Mouse (Mus musculus) limb, embryonic 10.5 days (tissue): ENCODE results near the gene Fgfr2. TPM values are rescaled to one million over a fixed set of nuclear protein-coding genes. Genes with fewer than 3 reads are reported as not detected.

Experiments
- DNase-seq: peaks from one replicate; pipeline ENCODE4 v3.0.0-alpha.2; 2017; ENCODE audit warnings: low spot score
- H3K27ac ChIP-seq: fragments of 300-500 bp; sonication (generic); 2 replicates; pipeline ENCODE4 v1.5.1; 2016; ENCODE audit warnings: mild to moderate bottlenecking
- H3K27me3 ChIP-seq: fragments of 300-500 bp; sonication (generic); 2 replicates; pipeline ENCODE4 v1.6.1; 2016; ENCODE audit warnings: low read depth, mild to moderate bottlenecking; ENCODE audit not compliant: poor library complexity, severe bottlenecking
- H3K36me3 ChIP-seq: fragments of 300-500 bp; sonication (generic); 2 replicates; pipeline ENCODE4 v1.6.1; 2016; ENCODE audit warnings: mild to moderate bottlenecking, moderate library complexity
- H3K4me1 ChIP-seq: fragments of 300-500 bp; sonication (generic); 2 replicates; pipeline ENCODE4 v1.6.1; 2016
- H3K4me3 ChIP-seq: fragments of 300-500 bp; sonication (generic); 2 replicates; pipeline ENCODE4 v1.5.1; 2016; ENCODE audit warnings: mild to moderate bottlenecking, moderate library complexity
- H3K9me3 ChIP-seq: fragments of 300-500 bp; sonication (generic); replicated peaks from 2 replicates; pipeline ENCODE4 v1.6.1; 2016; ENCODE audit warnings: mild to moderate bottlenecking
- WGBS: fragments of 180-500 bp; shearing (Covaris S2); methylation state at CpG from one replicate; pipeline ENCODE4 v1.1.7; 2016; 5-methylcytosine and 5-hydroxymethylcytosine counted together
- polyA plus RNA-seq: library from polyadenylated mRNA; unstranded; fragments of >200 nt; fragmentation: Nextera tagmentation; extraction: Ambion mirVana; gene quantifications from 2 replicates; pipeline ENCODE4 v1.2.1, GENCODE M21; 2016

Fgfr2 gene
- polyA plus RNA-seq, 1 experiment from 2014 or later: 64.4 TPM

GRCm38 (mm10) chr7:130898373-130898772 is 2224.8 kb downstream of the Fgfr2 start:
- no peak for DNase-seq
- 89% methylated on average over 4 of the region's 4 CpGs for WGBS
- H3K27me3 ChIP-seq: no peaks in the 10 kb centered on the region
- 0 out of 2 replicates have a peak, but pooled peaks cover 9% of the 10 kb centered on the region for H3K36me3 ChIP-seq
- no peak overlapping the region for H3K27ac ChIP-seq
- H3K4me1 ChIP-seq: no peaks in the 10 kb centered on the region
- H3K4me3 ChIP-seq: no peak overlapping the region
- no peaks in the 10 kb centered on the region for H3K9me3 ChIP-seq

GRCm38 (mm10) chr7:130897201-130897600 is 2225.9 kb downstream of the Fgfr2 start:
- no peak overlapping the region for H3K4me3 ChIP-seq
- no peak for DNase-seq
- H3K4me1 ChIP-seq: no peaks in the 10 kb centered on the region
- 96% methylated on average over 10 of the region's 10 CpGs for WGBS
- H3K27me3 ChIP-seq: no peaks in the 10 kb centered on the region
- 0 out of 2 replicates have a peak, but pooled peaks cover 11% of the 10 kb centered on the region for H3K36me3 ChIP-seq
- no peak overlapping the region for H3K27ac ChIP-seq
- H3K9me3 ChIP-seq: no peaks in the 10 kb centered on the region

GRCm38 (mm10) chr7:130896064-130896463 is 2227.1 kb downstream of the Fgfr2 start:
- no peak overlapping the region for H3K4me3 ChIP-seq
- WGBS: 91% methylated on average over 3 of the region's 3 CpGs
- H3K36me3 ChIP-seq: 0 out of 2 replicates have a peak, but pooled peaks cover 11% of the 10 kb centered on the region
- no peak for DNase-seq
- H3K27me3 ChIP-seq: no peaks in the 10 kb centered on the region
- no peaks in the 10 kb centered on the region for H3K9me3 ChIP-seq
- no peak overlapping the region for H3K27ac ChIP-seq
- peaks cover 1% of the 10 kb centered on the region; the same call in 1 of the 2 replicates for H3K4me1 ChIP-seq

- Histone ChIP-seq H3K4me3 (no peak overlapping the region), H3K9me3 (no peaks in the 10 kb centered on the region), H3K27me3 (no peaks in the 10 kb centered on the region), H3K4me1 (peaks cover 5% of the 10 kb centered on the region; the same call in 1 of the 2 replicates), H3K27ac (no peak overlapping the region), H3K36me3 (0 out of 2 replicates have a peak, but pooled peaks cover 10% of the 10 kb centered on the region)
- DNase-seq: no peak
- 90% methylated on average over 2 of the region's 2 CpGs for WGBS
Observed at GRCm38 (mm10) chr7:130895618-130895945, 2227.6 kb downstream of the Fgfr2 start.

- H3K27ac ChIP-seq: no peak overlapping the region
- DNase-seq: no peak
- no peak overlapping the region for H3K4me3 ChIP-seq
- WGBS: 90% methylated on average over 9 of the region's 9 CpGs
- H3K36me3 ChIP-seq: 0 out of 2 replicates have a peak, but pooled peaks cover 9% of the 10 kb centered on the region
- H3K9me3 ChIP-seq: no peaks in the 10 kb centered on the region
- no peaks in the 10 kb centered on the region for H3K27me3 ChIP-seq
- H3K4me1 ChIP-seq: peaks cover 5% of the 10 kb centered on the region; the same call in 1 of the 2 replicates
Observed at GRCm38 (mm10) chr7:130894931-130895617, 2228.1 kb downstream of the Fgfr2 start.

- Histone ChIP-seq H3K36me3 (0 out of 2 replicates have a peak, but pooled peaks cover 3% of the 10 kb centered on the region), H3K9me3 (no peaks in the 10 kb centered on the region), H3K4me1 (peaks cover 5% of the 10 kb centered on the region; the same call in 1 of the 2 replicates), H3K27ac (no peak overlapping the region), H3K4me3 (no peak overlapping the region), H3K27me3 (no peaks in the 10 kb centered on the region)
- 91% methylated on average over 6 of the region's 6 CpGs for WGBS
- no peak for DNase-seq
Observed at GRCm38 (mm10) chr7:130892973-130893372, 2230.2 kb downstream of the Fgfr2 start.

- DNase-seq: no peak
- 34% methylated on average over 2 of the region's 2 CpGs for WGBS
Observed at GRCm38 (mm10) chr7:130890871-130891270, 2232.3 kb downstream of the Fgfr2 start.

GRCm38 (mm10) chr7:130887946-130888345 is 2235.2 kb downstream of the Fgfr2 start:
- Histone ChIP-seq H3K4me1 (peaks cover 5% of the 10 kb centered on the region; the same call in 1 of the 2 replicates), H3K36me3 (peaks cover 6% of the 10 kb centered on the region; the same call in 1 of the 2 replicates), H3K27ac (no peak overlapping the region), H3K9me3 (no peaks in the 10 kb centered on the region), H3K4me3 (no peak overlapping the region), H3K27me3 (no peaks in the 10 kb centered on the region)
- 48% methylated on average over 3 of the region's 3 CpGs for WGBS
- DNase-seq: no peak

More at GRCm38 (mm10) chr7:130890871-130891270, 2232.3 kb downstream of the Fgfr2 start:
- no peaks in the 10 kb centered on the region for H3K27me3 ChIP-seq
- H3K36me3 ChIP-seq: peaks cover 6% of the 10 kb centered on the region; the same call in 1 of the 2 replicates
- no peak overlapping the region for H3K27ac ChIP-seq
- peaks cover 5% of the 10 kb centered on the region; the same call in 1 of the 2 replicates for H3K4me1 ChIP-seq
- no peak overlapping the region for H3K4me3 ChIP-seq
- no peaks in the 10 kb centered on the region for H3K9me3 ChIP-seq

- H3K27me3 ChIP-seq: no peaks in the 10 kb centered on the region
- H3K4me1 ChIP-seq: peaks cover 5% of the 10 kb centered on the region; the same call in 1 of the 2 replicates
- H3K9me3 ChIP-seq: no peaks in the 10 kb centered on the region
- H3K27ac ChIP-seq: no peak overlapping the region
- H3K36me3 ChIP-seq: peaks cover 4% of the 10 kb centered on the region; the same call in 1 of the 2 replicates
- no peak overlapping the region for H3K4me3 ChIP-seq
- 93% methylated on average over 3 of the region's 3 CpGs for WGBS
- DNase-seq: no peak
Observed at GRCm38 (mm10) chr7:130886246-130886645, 2236.9 kb downstream of the Fgfr2 start.

- Histone ChIP-seq H3K4me3 (no peak overlapping the region), H3K9me3 (no peaks in the 10 kb centered on the region), H3K36me3 (peaks cover 4% of the 10 kb centered on the region; the same call in 1 of the 2 replicates), H3K4me1 (no peaks in the 10 kb centered on the region), H3K27me3 (no peaks in the 10 kb centered on the region), H3K27ac (no peak overlapping the region)
- 96% methylated on average over 2 of the region's 2 CpGs for WGBS
- no peak for DNase-seq
Observed at GRCm38 (mm10) chr7:130884161-130884560, 2239.0 kb downstream of the Fgfr2 start.

- DNase-seq: no peak
- WGBS: 76% methylated on average over 3 of the region's 3 CpGs
- H3K4me3 ChIP-seq: no peak overlapping the region
Observed at GRCm38 (mm10) chr7:130867256-130867655, 2255.9 kb downstream of the Fgfr2 start.

GRCm38 (mm10) chr7:130866640-130867039 is 2256.5 kb downstream of the Fgfr2 start:
- Histone ChIP-seq H3K27ac (peak overlapping the region; percentile 92), H3K36me3 (no peaks in the 10 kb centered on the region), H3K27me3 (peaks cover 4% of the 10 kb centered on the region; the same call in 1 of the 2 replicates), H3K9me3 (no peaks in the 10 kb centered on the region), H3K4me1 (peaks cover 14% of the 10 kb centered on the region; the same call in 1 of the 2 replicates), H3K4me3 (peak overlapping the region; percentile 88)
- WGBS: 3% methylated on average over 13 of the region's 13 CpGs
- DNase-seq: no peak

More at GRCm38 (mm10) chr7:130867256-130867655, 2255.9 kb downstream of the Fgfr2 start:
- Histone ChIP-seq H3K27ac (no peak overlapping the region), H3K4me1 (peaks cover 13% of the 10 kb centered on the region; the same call in 1 of the 2 replicates), H3K36me3 (no peaks in the 10 kb centered on the region), H3K27me3 (peaks cover 4% of the 10 kb centered on the region; the same call in 1 of the 2 replicates), H3K9me3 (no peaks in the 10 kb centered on the region)
